Mouse (Mus musculus): ENCODE data around the gene Esrrb. TPM values are rescaled to one million over a fixed set of nuclear protein-coding genes. Genes with fewer than 3 reads are reported as not detected.
A peak's percentile ranks its signal among the peaks of the same experiment; 100 is the strongest.

Esrrb gene
- total RNA-seq, 1 experiment = 120 TPM

DNA sequence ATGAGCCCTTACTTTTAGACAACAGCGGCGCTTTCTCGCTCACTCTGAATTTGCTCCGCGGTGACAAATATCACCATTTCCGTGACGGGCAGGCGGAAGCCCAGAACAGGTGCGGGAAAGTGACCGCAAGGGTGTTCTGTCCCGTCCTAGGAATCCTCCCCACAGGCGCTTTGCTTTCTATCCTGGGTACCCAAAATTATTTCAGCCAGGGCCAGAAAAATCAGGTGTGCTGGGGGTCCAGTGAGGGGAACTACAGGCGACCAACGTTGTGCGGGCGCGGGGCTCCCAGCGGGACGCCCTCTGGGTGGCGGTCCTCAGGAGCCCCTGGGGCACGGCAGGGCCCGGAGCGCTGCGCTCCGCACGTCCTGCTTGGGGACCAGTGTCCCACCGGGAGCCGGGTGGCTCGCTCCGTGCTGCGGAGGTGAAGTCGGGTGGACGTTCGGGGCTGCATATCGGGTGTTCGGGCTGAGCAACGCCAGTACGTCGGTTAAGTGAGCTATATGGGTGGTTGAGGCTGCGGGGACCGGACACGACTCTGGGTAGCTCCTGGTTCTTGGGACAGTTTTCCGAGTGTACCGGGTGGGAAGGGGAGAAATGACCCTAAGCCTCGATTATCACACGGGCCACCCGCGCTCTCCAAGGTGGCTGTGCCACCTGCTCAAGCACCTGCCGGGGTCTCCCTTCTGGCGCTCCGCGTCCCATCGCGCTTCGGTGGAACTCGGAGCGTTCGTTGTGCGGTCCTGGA lies 61.4 kb downstream of the Esrrb start:
- TF ChIP-seq ZNF384 (IDR thresholded peaks at IDR 0.05; ENCODE audit: low read depth, low read length) (no peak), MAFK (IDR thresholded peaks at IDR 0.05; ENCODE audit: insufficient read depth, low read depth, low read length) (no peak), CHD2 (IDR thresholded peaks at IDR 0.05; ENCODE audit: low read depth, low read length) (no peak), HCFC1 (IDR thresholded peaks at IDR 0.05; ENCODE audit: borderline replicate concordance, insufficient read depth, low read length) (no peak)
- peak overlapping the region; percentile 64 to 65 for H3K4me3 ChIP-seq (ENCODE audit: insufficient read depth in 1 of 2, low read depth in 1 of 2, low read length in 2 of 2, poor library complexity in 1 of 2, severe bottlenecking in 1 of 2)
- peaks cover 0 to 2% of the 10 kb centered on the region in 2 experiments; a peak in 1 of 4 replicates for H3K4me1 ChIP-seq (ENCODE audit: control insufficient read depth in 2 of 2, insufficient read depth in 2 of 2, low read length in 2 of 2, poor library complexity in 1 of 2)
- no peaks in the 10 kb centered on the region for H3K36me3 ChIP-seq (ENCODE audit: control insufficient read depth, insufficient read depth, low read length, poor library complexity, severe bottlenecking)
- no peak overlapping the region; the same call in 1 of the 2 replicates for H3K9ac ChIP-seq (ENCODE audit: insufficient read depth, low read depth, low read length, poor library complexity, severe bottlenecking)
- H3K9me3 ChIP-seq (ENCODE audit: control insufficient read depth, insufficient read depth, low read depth, low read length) = no peaks in the 10 kb centered on the region
- H3K27ac ChIP-seq (ENCODE audit: insufficient read depth, low read depth, low read length, poor library complexity, severe bottlenecking) = no peak overlapping the region
- DNase-seq (ENCODE audit: low read depth, low spot score) = no peak
- in situ Hi-C loops (cut with MboI; ENCODE audit: low sequenced_read_pairs in 2 of 2, unreplicated experiment in 2 of 2) = no loop called here

DNA sequence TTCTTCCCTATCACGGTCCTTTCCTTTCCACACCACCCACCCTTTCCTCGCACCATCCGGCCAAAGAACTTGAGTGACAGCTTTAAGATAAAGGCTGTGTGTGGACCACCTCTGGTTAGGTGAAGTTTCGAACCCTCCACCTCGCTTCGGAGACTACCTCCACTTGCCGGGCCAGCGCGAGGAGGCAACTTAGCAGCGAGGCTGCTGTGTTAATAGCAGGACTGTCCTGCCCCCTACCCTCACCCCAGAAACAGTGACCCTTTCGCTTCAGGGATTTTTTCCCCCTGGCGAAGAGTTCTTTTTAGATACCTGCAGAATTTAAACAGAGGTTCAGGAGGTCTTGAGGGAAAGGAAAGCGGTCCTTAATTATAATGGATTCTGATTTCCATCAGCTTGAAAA lies 62.2 kb downstream of the Esrrb start:
- Histone ChIP-seq H3K9ac (ENCODE audit: insufficient read depth, low read depth, low read length, poor library complexity, severe bottlenecking) (no peak overlapping the region), H3K27ac (ENCODE audit: insufficient read depth, low read depth, low read length, poor library complexity, severe bottlenecking) (no peak overlapping the region), H3K9me3 (ENCODE audit: control insufficient read depth, insufficient read depth, low read depth, low read length) (no peaks in the 10 kb centered on the region), H3K4me1 (ENCODE audit: control insufficient read depth in 2 of 2, insufficient read depth in 2 of 2, low read length in 2 of 2, poor library complexity in 1 of 2) (peaks cover 1 to 2% of the 10 kb centered on the region in 2 experiments; a peak in 2 of 4 replicates), H3K36me3 (ENCODE audit: control insufficient read depth, insufficient read depth, low read length, poor library complexity, severe bottlenecking) (no peaks in the 10 kb centered on the region), H3K4me3 (ENCODE audit: insufficient read depth in 1 of 2, low read depth in 1 of 2, low read length in 2 of 2, poor library complexity in 1 of 2, severe bottlenecking in 1 of 2) (no peak overlapping the region)
- in situ Hi-C loops (cut with MboI; ENCODE audit: low sequenced_read_pairs in 2 of 2, unreplicated experiment in 2 of 2) = no loop called here
- DNase-seq (ENCODE audit: low read depth, low spot score) = no peak
- TF ChIP-seq CHD2 (IDR thresholded peaks at IDR 0.05; ENCODE audit: low read depth, low read length) (no peak), HCFC1 (IDR thresholded peaks at IDR 0.05; ENCODE audit: borderline replicate concordance, insufficient read depth, low read length) (no peak), ZC3H11A (IDR thresholded peaks at IDR 0.05; ENCODE audit: borderline replicate concordance, low read depth, low read length) (no peak), MAFK (IDR thresholded peaks at IDR 0.05; ENCODE audit: insufficient read depth, low read depth, low read length) (no peak), ZNF384 (IDR thresholded peaks at IDR 0.05; ENCODE audit: low read depth, low read length) (no peak)

- H3K4me3 ChIP-seq (ENCODE audit: insufficient read depth in 1 of 2, low read depth in 1 of 2, low read length in 2 of 2, poor library complexity in 1 of 2, severe bottlenecking in 1 of 2) = no peak overlapping the region
- no peak for DNase-seq (ENCODE audit: low read depth, low spot score)
- no peaks in the 10 kb centered on the region for H3K36me3 ChIP-seq (ENCODE audit: control insufficient read depth, insufficient read depth, low read length, poor library complexity, severe bottlenecking)
- in situ Hi-C loops (cut with MboI; ENCODE audit: low sequenced_read_pairs in 2 of 2, unreplicated experiment in 2 of 2) = no loop called here
- H3K9ac ChIP-seq (ENCODE audit: insufficient read depth, low read depth, low read length, poor library complexity, severe bottlenecking) = no peak overlapping the region
- H3K4me1 ChIP-seq (ENCODE audit: control insufficient read depth in 2 of 2, insufficient read depth in 2 of 2, low read length in 2 of 2, poor library complexity in 1 of 2) = peaks cover 0 to 1% of the 10 kb centered on the region in 2 experiments; a peak in 1 of 4 replicates
- TF ChIP-seq ZNF384 (IDR thresholded peaks at IDR 0.05; ENCODE audit: low read depth, low read length) = peak; percentile 70
- TF ChIP-seq MAFK (IDR thresholded peaks at IDR 0.05; ENCODE audit: insufficient read depth, low read depth, low read length) = no peak
- no peaks in the 10 kb centered on the region for H3K9me3 ChIP-seq (ENCODE audit: control insufficient read depth, insufficient read depth, low read depth, low read length)
- no peak overlapping the region for H3K27ac ChIP-seq (ENCODE audit: insufficient read depth, low read depth, low read length, poor library complexity, severe bottlenecking)
Measured at GRCm38 (mm10) chr12:86427585-86427984, 66.7 kb downstream of the Esrrb start.

DNA sequence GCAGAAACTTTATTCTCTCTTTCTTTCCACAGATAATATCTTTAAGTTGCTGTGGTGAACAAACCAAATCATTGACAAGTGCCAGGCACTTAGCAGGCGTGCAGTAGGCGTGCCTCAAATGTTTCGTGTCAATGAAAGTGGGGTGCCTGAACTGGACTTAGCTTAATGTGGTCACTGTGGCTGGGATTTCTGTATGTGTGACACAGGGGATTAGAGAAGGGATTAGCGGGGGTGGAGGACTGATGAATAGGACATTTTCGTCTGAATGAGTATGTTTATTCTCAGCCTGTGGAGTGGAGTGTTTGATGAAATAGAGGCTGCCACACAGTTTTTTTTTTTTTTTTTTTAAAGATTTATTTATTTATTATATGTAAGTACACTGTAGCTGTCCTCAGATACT lies 70.8 kb downstream of the Esrrb start:
- in situ Hi-C loops (cut with MboI; ENCODE audit: low sequenced_read_pairs in 2 of 2, unreplicated experiment in 2 of 2) = no loop called here
- no peak for DNase-seq (ENCODE audit: low read depth, low spot score)

More for the DNA sequence above, 70.8 kb downstream of the Esrrb start:
- no peaks in the 10 kb centered on the region for H3K36me3 ChIP-seq (ENCODE audit: control insufficient read depth, insufficient read depth, low read length, poor library complexity, severe bottlenecking)
- no peak for TF ChIP-seq CHD2 (IDR thresholded peaks at IDR 0.05; ENCODE audit: low read depth, low read length)
- no peak for TF ChIP-seq HCFC1 (IDR thresholded peaks at IDR 0.05; ENCODE audit: borderline replicate concordance, insufficient read depth, low read length)
- no peak for TF ChIP-seq ZC3H11A (IDR thresholded peaks at IDR 0.05; ENCODE audit: borderline replicate concordance, low read depth, low read length)
- TF ChIP-seq MAFK (IDR thresholded peaks at IDR 0.05; ENCODE audit: insufficient read depth, low read depth, low read length) = no peak
- no peak for TF ChIP-seq ZNF384 (IDR thresholded peaks at IDR 0.05; ENCODE audit: low read depth, low read length)
- no peak overlapping the region for H3K27ac ChIP-seq (ENCODE audit: insufficient read depth, low read depth, low read length, poor library complexity, severe bottlenecking)
- peaks cover 5 to 12% of the 10 kb centered on the region in 2 experiments; a peak in 2 of 4 replicates for H3K4me1 ChIP-seq (ENCODE audit: control insufficient read depth in 2 of 2, insufficient read depth in 2 of 2, low read length in 2 of 2, poor library complexity in 1 of 2)
- no peak overlapping the region for H3K4me3 ChIP-seq (ENCODE audit: insufficient read depth in 1 of 2, low read depth in 1 of 2, low read length in 2 of 2, poor library complexity in 1 of 2, severe bottlenecking in 1 of 2)
- H3K9me3 ChIP-seq (ENCODE audit: control insufficient read depth, insufficient read depth, low read depth, low read length) = no peaks in the 10 kb centered on the region
- H3K9ac ChIP-seq (ENCODE audit: insufficient read depth, low read depth, low read length, poor library complexity, severe bottlenecking) = no peak overlapping the region

Measured in ES-E14 (cell line).